Mouse (Mus musculus): Measurements from ENCODE around the gene D10Jhu81e.
"Not testable (repeated sequence)": the region's sequence is repeated elsewhere in the genome, so short reads cannot be mapped to it uniquely, and the experiment has no call there.

The D10Jhu81e gene

DNA sequence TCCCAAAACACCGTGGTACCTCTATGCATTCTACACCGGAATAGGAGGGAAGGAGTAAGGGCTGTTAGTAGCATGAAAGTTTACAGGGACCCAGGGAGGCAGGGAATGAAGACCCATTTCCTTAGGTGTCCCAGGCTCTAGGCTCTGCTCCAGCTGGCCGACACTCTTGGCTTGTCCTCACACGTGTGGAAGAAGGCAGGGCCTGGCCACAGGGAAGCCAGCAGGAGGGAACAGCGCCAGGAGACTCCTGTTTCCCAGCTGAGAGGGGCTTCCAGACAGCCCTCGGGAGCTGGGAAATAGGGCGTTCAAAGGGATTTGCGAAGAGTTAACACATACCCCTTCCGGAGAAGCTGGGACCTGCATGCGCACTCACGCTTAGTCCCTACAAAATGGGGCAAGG is 40.2 kb downstream of the D10Jhu81e start:
- no peak for DNase-seq

- DNase-seq, result no peak
These were observed 40.9 kb downstream of the D10Jhu81e start for GRCm38 (mm10) chr10:78128647-78129046.

DNA sequence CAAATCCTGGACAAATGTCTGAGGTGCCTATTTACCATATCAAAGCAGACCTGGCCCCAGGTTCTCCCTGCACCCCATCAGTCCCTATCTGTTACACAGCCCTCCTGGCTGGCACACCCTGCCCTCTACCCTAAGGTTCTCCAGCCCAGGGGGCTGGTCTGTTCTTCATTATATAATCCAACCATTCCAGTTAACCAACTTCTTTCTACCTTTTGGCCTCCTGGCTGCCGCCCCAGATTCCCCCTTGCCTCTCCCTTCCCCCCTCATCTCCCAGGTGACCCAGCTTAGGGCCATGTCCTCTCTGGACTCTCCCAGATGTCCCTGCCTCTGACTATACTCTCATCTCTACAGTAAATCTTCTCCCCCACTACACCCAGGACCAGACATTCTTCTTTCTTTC is 41.7 kb downstream of the D10Jhu81e start:
- no peak for DNase-seq

- no peak for DNase-seq
These were observed 42.3 kb downstream of the D10Jhu81e start for GRCm38 (mm10) chr10:78127046-78127870.

GRCm38 (mm10) chr10:78126311-78126710 is 43.3 kb downstream of the D10Jhu81e start:
- DNase-seq, result no peak

GRCm38 (mm10) chr10:78125061-78125460 is 44.5 kb downstream of the D10Jhu81e start:
- not testable (repeated sequence) for DNase-seq

DNA sequence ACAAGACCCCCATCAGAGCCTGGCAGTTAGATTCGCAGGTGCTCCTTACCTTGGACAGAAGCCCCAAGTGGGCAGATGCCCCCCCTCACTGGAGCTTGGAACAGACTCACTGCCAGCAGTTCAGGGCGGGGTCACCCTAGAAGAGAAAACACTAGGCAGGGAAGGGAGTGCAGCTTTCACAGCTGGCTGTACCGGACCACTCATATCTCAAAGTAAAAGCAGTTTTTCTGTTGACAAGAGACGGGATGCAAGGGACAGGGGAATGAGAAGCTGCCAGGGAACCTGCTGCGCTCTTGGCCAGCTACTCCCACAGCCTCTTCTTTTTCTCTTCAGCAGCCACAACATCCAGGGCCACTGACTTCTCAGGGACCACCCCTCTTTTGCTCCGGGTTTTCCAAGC is 45.4 kb downstream of the D10Jhu81e start:
- DNase-seq, result not testable (repeated sequence)

GRCm38 (mm10) chr10:78119422-78119821 is 50.2 kb downstream of the D10Jhu81e start:
- DNase-seq, result no peak

DNA sequence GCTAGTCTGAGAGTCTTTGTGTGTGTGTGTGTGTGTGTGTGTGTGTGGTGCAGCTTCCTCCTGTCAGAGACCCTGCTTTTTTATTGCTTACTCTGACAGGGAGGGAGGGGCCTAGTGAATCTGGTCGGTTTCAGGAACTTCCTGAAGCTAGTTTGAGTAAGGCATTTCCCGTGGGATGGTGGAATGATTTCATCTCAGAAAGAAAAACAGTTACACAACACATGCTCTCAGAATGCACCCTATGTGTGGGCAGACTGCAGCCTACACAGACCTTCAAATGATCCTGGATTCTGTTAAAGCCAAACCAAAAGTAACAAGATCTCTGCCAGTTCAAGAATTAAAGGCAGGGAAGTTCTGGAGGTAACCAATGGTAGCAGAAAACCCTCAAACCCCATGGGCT is 54.4 kb downstream of the D10Jhu81e start:
- DNase-seq, result no peak

DNA sequence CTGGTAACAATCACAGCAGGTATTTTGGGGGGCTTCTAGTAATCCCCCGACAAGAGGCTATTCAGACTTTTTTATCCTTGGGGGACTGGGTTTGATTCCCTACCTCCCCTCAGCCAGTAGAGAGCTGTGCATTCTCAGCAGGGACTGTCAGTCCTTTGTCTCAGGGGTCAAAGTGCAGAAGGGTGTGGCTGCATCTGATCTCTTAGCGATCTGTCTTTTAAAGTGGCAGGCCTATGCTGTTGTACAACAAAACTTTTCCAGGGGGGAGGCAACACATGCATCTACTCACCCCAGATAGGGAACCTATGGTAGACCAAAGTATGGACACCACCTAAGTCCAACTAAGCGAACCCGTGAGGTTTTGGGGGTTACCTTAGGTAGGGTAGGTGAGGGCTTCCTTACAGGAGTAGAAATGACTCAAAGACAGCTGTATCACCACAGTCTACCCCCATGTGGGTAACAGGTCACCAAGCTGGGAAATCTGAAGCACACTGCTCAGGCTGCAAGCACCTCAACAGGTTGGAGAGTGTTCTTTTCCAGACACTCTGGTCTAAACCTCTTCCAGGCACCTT is 55.0 kb downstream of the D10Jhu81e start:
- DNase-seq, result no peak
